13 mouse cellular contexts compared by ENCODE assay signal in the genomic region with DNA sequence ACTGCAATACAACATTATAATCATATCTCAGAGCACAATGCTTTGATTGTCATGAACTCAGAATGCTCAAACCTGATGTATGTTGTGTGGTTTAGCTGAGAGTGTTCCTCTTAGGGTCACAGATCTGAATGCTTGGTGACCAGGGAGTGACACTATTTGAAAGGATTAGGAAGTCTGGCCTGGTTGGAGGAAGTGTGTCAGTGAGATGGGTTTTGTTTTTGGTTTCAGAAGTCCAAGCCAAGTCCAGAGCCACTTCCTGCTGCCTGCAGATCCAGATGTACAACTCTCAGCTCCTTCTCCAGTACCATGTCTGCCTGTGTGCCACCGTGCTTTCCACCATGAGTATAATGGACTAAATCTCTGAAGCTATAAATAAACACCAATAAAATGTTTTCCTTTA.
"Had no signal": no experiment of that assay in that cellular context is flagged by ENCODE, and none has a peak within 500 bp of the region (broad histone marks: within the 10 kb centered on the region; RNA-seq: fewer than 3 reads in every experiment).

No protein-coding gene starts in this region.

- H3K4me3 ChIP-seq: midbrain, embryonic 10.5 days; midbrain, embryonic 12.5 days; neural tube, embryonic 12.5 days; stomach, embryonic 15.5 days had no signal

- H3K36me3 ChIP-seq: midbrain, embryonic 10.5 days; midbrain, embryonic 12.5 days; neural tube, embryonic 12.5 days; stomach, embryonic 15.5 days had no signal

- H3K27ac ChIP-seq: midbrain, embryonic 10.5 days; midbrain, embryonic 12.5 days; neural tube, embryonic 12.5 days; stomach, embryonic 15.5 days; stomach, postnatal 0 days had no signal

- ATAC-seq: midbrain, embryonic 16.5 days had no signal

- H3K27me3 ChIP-seq: midbrain, embryonic 12.5 days; neural tube, embryonic 12.5 days; stomach, embryonic 15.5 days had no signal

- H3K9me3 ChIP-seq: midbrain, embryonic 10.5 days; midbrain, embryonic 12.5 days; neural tube, embryonic 12.5 days; stomach, embryonic 15.5 days had no signal

- DNase-seq: lung, embryonic 14.5 days; lung, postnatal 10 days; lung, postnatal 4 days; midbrain, embryonic 14.5 days; right cerebral cortex, postnatal 14 days; thymus, adult 2 months; thymus, postnatal 25 days had no signal

- H3K4me1 ChIP-seq: midbrain, embryonic 10.5 days; midbrain, embryonic 12.5 days; neural tube, embryonic 12.5 days; stomach, embryonic 15.5 days had no signal
